Mouse (Mus musculus) hindbrain, postnatal 0 days (tissue): ENCODE results near the gene Ppfibp2. TPM values are rescaled to one million over a fixed set of nuclear protein-coding genes. Genes with fewer than 3 reads are reported as not detected.
A peak's percentile ranks its signal among the peaks of the same experiment; 100 is the strongest.

Experiments used
- ATAC-seq: fragments of 200-750 bp; cut with Nextera tagmentation; 2 replicates; pipeline ENCODE4 v1.8.0; 2017; ENCODE audit warnings: mild to moderate bottlenecking, moderate TSS enrichment, moderate library complexity
- DNase-seq: peaks from one replicate; pipeline ENCODE4 v3.0.0-alpha.2; 2015; ENCODE audit warnings: low spot score
- H3K27ac ChIP-seq: fragments of 300-500 bp; sonication (generic); 2 replicates; pipeline ENCODE4 v1.5.1; 2014; ENCODE audit warnings: mild to moderate bottlenecking
- H3K27me3 ChIP-seq: fragments of 300-500 bp; sonication (generic); 2 replicates; pipeline ENCODE4 v1.6.1; 2014; ENCODE audit warnings: low read length, mixed read lengths; ENCODE audit not compliant: insufficient read depth
- H3K36me3 ChIP-seq: fragments of 300-500 bp; sonication (generic); 2 replicates; pipeline ENCODE4 v1.6.1; 2014; ENCODE audit warnings: low read length, mixed read lengths; ENCODE audit not compliant: insufficient read depth
- H3K4me1 ChIP-seq: fragments of 300-500 bp; sonication (generic); 2 replicates; pipeline ENCODE4 v1.6.1; 2014; ENCODE audit warnings: antibody characterized with exemption, low read length, mixed read lengths; ENCODE audit not compliant: insufficient read depth
- H3K4me2 ChIP-seq: fragments of 300-500 bp; sonication (generic); 2 replicates; pipeline ENCODE4 v1.6.1; 2014; ENCODE audit warnings: low read depth, mild to moderate bottlenecking, low read length, moderate library complexity, mixed read lengths
- H3K4me3 ChIP-seq: fragments of 300-500 bp; sonication (generic); 2 replicates; pipeline ENCODE4 v1.5.1; 2014; ENCODE audit warnings: low read length
- H3K9ac ChIP-seq: fragments of 300-500 bp; sonication (generic); replicated peaks from 2 replicates; pipeline ENCODE4 v1.6.1; 2014; ENCODE audit warnings: mild to moderate bottlenecking, low read length, moderate library complexity, mixed read lengths
- H3K9me3 ChIP-seq: fragments of 300-500 bp; sonication (generic); 2 replicates; pipeline ENCODE4 v1.6.1; 2016; ENCODE audit warnings: low read length, mixed read lengths
- CTCF ChIP-seq: IDR thresholded peaks from 2 replicates; pipeline ENCODE4 v1.5.1; 2016; ENCODE audit warnings: antibody characterized with exemption, control low read depth, low read depth
- WGBS: fragments of 180-500 bp; shearing (Covaris S2); extraction: QIAGEN DNeasy Blood & Tissue Kit; methylation state at CpG from one replicate; pipeline ENCODE4 v1.1.7; 2014; 5-methylcytosine and 5-hydroxymethylcytosine counted together
- polyA plus RNA-seq: library from polyadenylated mRNA; unstranded; fragments of >200 nt; fragmentation: Nextera tagmentation; extraction: Ambion mirVana; gene quantifications from 2 replicates; pipeline ENCODE4 v1.2.1, GENCODE M21; 2015
- total RNA-seq: library from RNA; depleted of rRNA; stranded (reverse); fragments of >200 nt; gene quantifications from 2 replicates; pipeline ENCODE4 v1.2.3, GENCODE M21; 2014

Gene Ppfibp2
- total and polyA plus RNA-seq, 2 experiments from 2014 or later = 2.3 to 3.4 TPM

- H3K36me3 ChIP-seq = no peaks in the 10 kb centered on the region
- no peak overlapping the region for H3K9ac ChIP-seq
- no peak for TF ChIP-seq CTCF
- no peak overlapping the region for H3K4me3 ChIP-seq
- WGBS = 46% methylated on average over 17 of the region's 17 CpGs
- no peak overlapping the region for H3K27ac ChIP-seq
- no peaks in the 10 kb centered on the region for H3K9me3 ChIP-seq
- H3K4me1 ChIP-seq = no peaks in the 10 kb centered on the region
- DNase-seq = no peak
- H3K27me3 ChIP-seq = 0 out of 2 replicates have a peak, but pooled peaks cover 6% of the 10 kb centered on the region
- no peak overlapping the region for H3K4me2 ChIP-seq
- ATAC-seq = no peak
Measured at GRCm38 (mm10) chr7:107690426-107691221, 95.6 kb downstream of the Ppfibp2 start.

DNA sequence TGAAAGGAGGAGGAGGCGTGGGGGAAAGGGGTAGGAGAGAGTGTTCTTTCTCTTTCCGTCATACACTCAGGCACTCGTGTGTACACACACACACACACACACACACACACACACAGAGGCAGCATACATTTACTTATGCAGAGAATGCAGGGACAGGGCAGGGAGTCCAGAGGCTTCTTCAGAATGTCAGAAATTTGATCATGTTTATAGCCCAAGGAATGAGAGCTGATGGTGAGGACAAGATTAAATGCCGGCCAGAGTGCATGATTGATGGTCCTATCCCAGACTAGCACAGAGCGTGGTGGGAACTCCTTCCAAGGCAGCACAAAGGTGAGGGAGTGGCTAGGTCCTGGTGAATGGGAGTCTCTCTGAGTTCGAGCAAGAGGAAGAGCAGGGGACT lies 96.5 kb downstream of the Ppfibp2 start:
- no peak for TF ChIP-seq CTCF
- ATAC-seq = no peak
- H3K4me3 ChIP-seq = no peak overlapping the region
- DNase-seq = no peak
- 0 out of 2 replicates have a peak, but pooled peaks cover 6% of the 10 kb centered on the region for H3K27me3 ChIP-seq
- 43% methylated on average over 6 of the region's 6 CpGs for WGBS
- no peaks in the 10 kb centered on the region for H3K4me1 ChIP-seq
- H3K4me2 ChIP-seq = no peak overlapping the region
- H3K9ac ChIP-seq = no peak overlapping the region
- no peak overlapping the region for H3K27ac ChIP-seq
- H3K9me3 ChIP-seq = no peaks in the 10 kb centered on the region
- no peaks in the 10 kb centered on the region for H3K36me3 ChIP-seq

- Histone ChIP-seq H3K9ac (no peak overlapping the region), H3K27ac (no peak overlapping the region), H3K36me3 (no peaks in the 10 kb centered on the region), H3K27me3 (no peaks in the 10 kb centered on the region), H3K4me3 (no peak overlapping the region), H3K4me1 (no peaks in the 10 kb centered on the region), H3K9me3 (no peaks in the 10 kb centered on the region), H3K4me2 (no peak overlapping the region)
- TF ChIP-seq CTCF = no peak
- 43% methylated on average over 10 of the region's 10 CpGs for WGBS
- ATAC-seq (0 out of 2 replicates have a peak, but pooled peaks have one; percentile 54), DNase-seq (peak; percentile 39)
Measured at GRCm38 (mm10) chr7:107694254-107694947, 99.4 kb downstream of the Ppfibp2 start.

- no peaks in the 10 kb centered on the region for H3K9me3 ChIP-seq
- H3K4me2 ChIP-seq = no peak overlapping the region
- H3K4me3 ChIP-seq = no peak overlapping the region
- H3K36me3 ChIP-seq = no peaks in the 10 kb centered on the region
- ATAC-seq = no peak
- no peaks in the 10 kb centered on the region for H3K4me1 ChIP-seq
- DNase-seq = no peak
- no peak for TF ChIP-seq CTCF
- H3K9ac ChIP-seq = no peak overlapping the region
- WGBS = 76% methylated on average over 5 of the region's 5 CpGs
- no peak overlapping the region for H3K27ac ChIP-seq
- no peaks in the 10 kb centered on the region; the same call in 1 of the 2 replicates for H3K27me3 ChIP-seq
Measured at GRCm38 (mm10) chr7:107697066-107697465, 102.1 kb downstream of the Ppfibp2 start.

GRCm38 (mm10) chr7:107699926-107700325 lies 104.9 kb downstream of the Ppfibp2 start:
- Histone ChIP-seq H3K9me3 (no peaks in the 10 kb centered on the region), H3K27me3 (no peaks in the 10 kb centered on the region; the same call in 1 of the 2 replicates), H3K27ac (no peak overlapping the region), H3K4me2 (no peak overlapping the region), H3K4me3 (no peak overlapping the region), H3K9ac (no peak overlapping the region), H3K4me1 (no peaks in the 10 kb centered on the region), H3K36me3 (no peaks in the 10 kb centered on the region)
- no peak for TF ChIP-seq CTCF
- DNase-seq = no peak
- ATAC-seq = no peak
- WGBS = 87% methylated on average over 1 of the region's 1 CpGs

DNA sequence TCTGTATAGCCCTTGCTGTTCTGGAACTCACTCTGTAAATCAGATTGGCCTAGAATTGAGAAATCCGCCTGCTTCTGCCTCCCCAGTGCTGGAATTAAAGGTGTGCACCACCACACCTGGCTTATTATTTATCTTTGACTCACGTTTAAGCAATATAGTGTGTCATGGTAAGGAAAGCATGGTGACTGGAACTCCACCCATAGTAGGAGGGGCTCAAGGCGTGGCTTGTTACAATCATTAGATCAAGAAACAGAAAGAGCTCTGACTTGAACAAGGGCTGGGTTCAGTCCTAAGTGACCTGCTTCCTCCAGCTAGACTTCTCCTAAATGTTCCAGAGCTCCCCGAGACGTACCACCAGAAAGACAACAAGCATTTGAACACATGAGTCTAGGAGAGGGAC lies 105.6 kb downstream of the Ppfibp2 start:
- no peaks in the 10 kb centered on the region for H3K9me3 ChIP-seq
- no peak overlapping the region for H3K9ac ChIP-seq
- WGBS = 86% methylated on average over 5 of the region's 5 CpGs
- ATAC-seq (no peak), DNase-seq (no peak)
- no peak for TF ChIP-seq CTCF
- no peak overlapping the region for H3K4me2 ChIP-seq
- H3K4me1 ChIP-seq = no peaks in the 10 kb centered on the region
- no peak overlapping the region for H3K27ac ChIP-seq
- no peaks in the 10 kb centered on the region for H3K36me3 ChIP-seq
- no peak overlapping the region for H3K4me3 ChIP-seq
- no peaks in the 10 kb centered on the region; the same call in 1 of the 2 replicates for H3K27me3 ChIP-seq
